Mouse (Mus musculus): ENCODE results near the gene Capn7. TPM values are rescaled to one million over a fixed set of nuclear protein-coding genes. Genes with fewer than 3 reads are reported as not detected.

The Capn7 gene
- polyA plus RNA-seq, 1 experiment: 14.8 TPM

DNA sequence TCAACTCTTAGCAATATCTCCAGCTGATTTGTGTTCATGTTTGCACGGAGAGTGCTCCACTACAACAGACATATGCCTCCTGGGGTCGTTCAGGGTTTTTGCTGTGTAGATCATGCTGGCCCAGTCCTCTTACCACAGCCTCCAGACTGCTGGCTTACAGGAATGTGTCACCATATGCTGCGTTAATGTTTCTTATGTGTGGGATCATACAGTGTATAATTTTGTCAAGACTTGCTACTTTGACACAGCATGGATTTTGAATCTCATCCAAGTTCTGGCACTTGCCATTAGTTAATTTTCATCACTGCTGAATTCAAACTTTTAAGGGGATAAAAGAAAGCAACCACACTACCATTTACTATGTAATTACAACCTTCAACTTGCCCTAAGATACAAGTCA, 673 bp upstream of the Capn7 start:
- H3K27ac ChIP-seq (ENCODE audit: control insufficient read depth, insufficient read depth, low read depth, low read length, poor library complexity): no peak overlapping the region
- no peak overlapping the region for H3K4me3 ChIP-seq (replicated peaks; ENCODE audit: control insufficient read depth, low read depth, low read length)
- TF ChIP-seq POLR2A (IDR thresholded peaks at IDR 0.05; ENCODE audit: borderline replicate concordance, control insufficient read depth, low read depth, low read length) (no peak), CTCF (IDR thresholded peaks at IDR 0.05; ENCODE audit: control insufficient read depth, insufficient read depth, low read length) (no peak)

DNA sequence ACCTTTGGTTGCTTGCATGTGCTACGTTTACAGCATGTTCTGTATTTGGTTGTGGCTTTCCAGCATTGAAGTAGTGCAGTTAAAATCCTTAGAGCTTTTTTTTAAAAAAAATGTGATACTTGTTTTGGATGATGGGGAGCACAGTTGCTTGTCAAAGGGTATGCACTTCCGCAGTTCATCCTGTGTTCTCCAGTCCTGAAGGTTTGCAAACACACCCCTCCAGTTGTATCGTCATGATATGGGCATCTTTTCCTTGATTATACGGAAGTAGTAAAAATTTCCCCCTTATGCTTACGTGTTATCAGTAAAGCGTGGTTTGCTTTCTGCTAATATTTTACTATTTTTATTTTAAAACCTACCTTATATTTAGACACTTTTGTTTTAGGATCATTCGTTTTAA, 968 bp downstream of the Capn7 start:
- Histone ChIP-seq H3K4me3 (replicated peaks; ENCODE audit: control insufficient read depth, low read depth, low read length) (peak overlapping the region; percentile 92), H3K4me1 (ENCODE audit: control insufficient read depth, insufficient read depth, low read length) (no peaks in the 10 kb centered on the region; the same call in 1 of the 2 replicates), H3K27ac (ENCODE audit: control insufficient read depth, insufficient read depth, low read depth, low read length, poor library complexity) (no peak overlapping the region)
- TF ChIP-seq POLR2A (IDR thresholded peaks at IDR 0.05; ENCODE audit: borderline replicate concordance, control insufficient read depth, low read depth, low read length): no peak
- 1% methylated on average over 7 of the region's 7 CpGs for WGBS

More for the DNA sequence above, 673 bp upstream of the Capn7 start:
- WGBS: 46% methylated on average over 3 of the region's 3 CpGs
- H3K4me1 ChIP-seq (ENCODE audit: control insufficient read depth, insufficient read depth, low read length): no peaks in the 10 kb centered on the region; the same call in 1 of the 2 replicates

DNA sequence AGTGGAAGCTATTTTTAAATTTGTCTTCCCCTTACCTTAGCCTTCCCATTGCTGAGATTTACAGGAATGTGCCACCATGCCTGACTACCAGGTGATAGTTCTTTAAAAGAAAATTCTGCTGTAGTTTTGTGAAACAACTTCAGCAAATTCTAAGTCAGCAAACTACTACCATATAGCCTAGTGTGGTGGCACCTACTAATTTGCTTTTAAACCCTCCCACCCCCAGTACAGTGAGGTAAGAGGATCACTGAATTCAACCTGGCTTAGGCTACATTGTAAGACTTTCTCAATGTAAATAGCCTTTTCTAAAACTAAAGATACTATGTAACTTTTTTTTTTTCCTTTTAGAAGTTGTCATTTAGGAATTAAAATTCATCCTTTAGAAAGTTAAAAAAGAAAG, 1.5 kb downstream of the Capn7 start:
- no peak overlapping the region for H3K27ac ChIP-seq (ENCODE audit: control insufficient read depth, insufficient read depth, low read depth, low read length, poor library complexity)
- H3K4me1 ChIP-seq (ENCODE audit: control insufficient read depth, insufficient read depth, low read length): no peaks in the 10 kb centered on the region; the same call in 1 of the 2 replicates
- TF ChIP-seq CTCF (IDR thresholded peaks at IDR 0.05; ENCODE audit: control insufficient read depth, insufficient read depth, low read length) (no peak), POLR2A (IDR thresholded peaks at IDR 0.05; ENCODE audit: borderline replicate concordance, control insufficient read depth, low read depth, low read length) (no peak)
- peak overlapping the region; percentile 54 for H3K4me3 ChIP-seq (replicated peaks; ENCODE audit: control insufficient read depth, low read depth, low read length)

DNA sequence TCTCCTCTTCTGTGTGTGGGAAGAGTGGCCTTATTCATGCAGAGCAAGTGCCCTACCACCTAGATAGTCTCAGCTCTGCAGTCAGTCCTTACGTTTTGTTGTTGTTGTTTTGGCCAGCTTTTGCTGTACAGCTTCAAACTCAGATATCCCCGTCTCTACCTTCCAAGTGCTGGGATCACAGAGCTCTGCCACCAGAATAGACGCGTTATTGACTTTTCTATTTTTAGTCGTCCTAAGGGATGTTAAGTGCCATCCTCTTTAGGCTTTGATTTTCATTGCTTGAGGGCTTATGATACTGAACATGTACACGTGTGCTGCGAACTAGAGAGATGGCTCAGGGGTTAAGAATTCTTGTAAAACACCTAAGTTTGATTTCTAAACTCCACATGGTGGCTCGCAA, 6.8 kb downstream of the Capn7 start:
- Histone ChIP-seq H3K27ac (ENCODE audit: control insufficient read depth, insufficient read depth, low read depth, low read length, poor library complexity) (no peak overlapping the region), H3K4me3 (replicated peaks; ENCODE audit: control insufficient read depth, low read depth, low read length) (no peak overlapping the region), H3K4me1 (ENCODE audit: control insufficient read depth, insufficient read depth, low read length) (no peaks in the 10 kb centered on the region; the same call in 1 of the 2 replicates)
- TF ChIP-seq POLR2A (IDR thresholded peaks at IDR 0.05; ENCODE audit: borderline replicate concordance, control insufficient read depth, low read depth, low read length) (no peak), CTCF (IDR thresholded peaks at IDR 0.05; ENCODE audit: control insufficient read depth, insufficient read depth, low read length) (no peak)
- 91% methylated on average over 8 of the region's 8 CpGs for WGBS

DNA sequence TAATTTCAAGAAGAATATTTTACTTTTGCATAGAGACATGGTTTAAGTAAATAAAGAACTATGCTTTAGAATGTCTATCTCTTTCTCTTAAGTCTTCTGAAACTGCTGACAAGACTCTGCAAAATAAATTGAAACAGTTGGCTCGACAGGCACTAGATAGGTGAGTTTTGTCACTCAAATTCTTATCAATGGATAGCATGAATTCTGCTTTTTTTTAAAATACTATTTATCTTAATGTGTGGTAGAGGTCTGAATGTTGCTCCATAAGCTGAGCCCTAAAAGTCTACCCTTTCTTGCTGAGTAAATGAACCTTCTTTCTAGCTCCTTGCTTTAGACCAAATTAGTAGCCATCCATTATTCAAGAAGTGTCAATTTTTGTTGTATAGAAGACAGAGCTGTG, 8.9 kb downstream of the Capn7 start:
- Histone ChIP-seq H3K4me3 (replicated peaks; ENCODE audit: control insufficient read depth, low read depth, low read length) (no peak overlapping the region), H3K27ac (ENCODE audit: control insufficient read depth, insufficient read depth, low read depth, low read length, poor library complexity) (no peak overlapping the region), H3K4me1 (ENCODE audit: control insufficient read depth, insufficient read depth, low read length) (no peaks in the 10 kb centered on the region; the same call in 1 of the 2 replicates)
- 69% methylated on average over 1 of the region's 1 CpGs for WGBS
- TF ChIP-seq CTCF (IDR thresholded peaks at IDR 0.05; ENCODE audit: control insufficient read depth, insufficient read depth, low read length) (no peak), POLR2A (IDR thresholded peaks at IDR 0.05; ENCODE audit: borderline replicate concordance, control insufficient read depth, low read depth, low read length) (no peak)

DNA sequence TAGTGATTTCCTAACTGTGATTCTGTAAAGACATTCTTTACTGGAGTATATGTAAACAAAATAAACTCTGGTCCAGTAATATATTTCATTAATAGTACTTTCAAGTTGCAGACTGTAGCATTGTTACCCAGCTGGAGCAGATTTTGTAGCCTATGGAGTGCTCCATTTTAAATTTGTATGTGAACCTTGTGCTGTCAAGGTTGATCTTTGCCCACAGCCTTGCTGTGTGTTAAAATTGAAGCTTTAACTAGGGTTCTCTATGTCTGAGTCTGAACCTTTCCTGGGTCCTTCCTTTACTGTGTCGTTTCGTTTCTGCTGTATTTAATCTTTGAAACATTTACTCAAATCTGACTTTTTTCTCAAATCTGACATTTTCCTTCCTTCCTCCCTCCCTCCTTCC, 25.8 kb downstream of the Capn7 start:
- 87% methylated on average over 2 of the region's 2 CpGs for WGBS
- H3K4me3 ChIP-seq (replicated peaks; ENCODE audit: control insufficient read depth, low read depth, low read length): no peak overlapping the region
- no peak overlapping the region for H3K27ac ChIP-seq (ENCODE audit: control insufficient read depth, insufficient read depth, low read depth, low read length, poor library complexity)
- TF ChIP-seq POLR2A (IDR thresholded peaks at IDR 0.05; ENCODE audit: borderline replicate concordance, control insufficient read depth, low read depth, low read length) (no peak), CTCF (IDR thresholded peaks at IDR 0.05; ENCODE audit: control insufficient read depth, insufficient read depth, low read length) (no peak)
- no peaks in the 10 kb centered on the region for H3K4me1 ChIP-seq (ENCODE audit: control insufficient read depth, insufficient read depth, low read length)

DNA sequence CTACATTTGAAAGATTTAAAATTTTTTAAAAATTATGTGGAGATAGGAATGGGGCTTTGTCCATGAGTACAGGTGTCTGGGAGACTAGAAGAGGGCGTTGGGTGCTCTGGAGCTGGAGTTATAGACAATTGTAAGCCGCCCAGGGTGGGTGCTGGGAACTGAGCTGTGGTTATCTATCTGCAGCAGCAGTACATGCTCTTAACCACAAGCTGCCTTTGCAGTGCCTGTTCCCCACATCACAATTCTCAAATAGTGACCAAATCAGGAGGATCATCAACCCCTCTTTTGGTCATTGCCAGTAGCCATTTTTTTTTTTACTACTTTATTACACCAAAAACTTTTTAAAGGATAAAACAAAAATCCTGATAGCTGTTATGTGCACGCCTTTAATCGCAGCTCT, 28.2 kb downstream of the Capn7 start:
- WGBS: 75% methylated on average over 4 of the region's 4 CpGs
- Histone ChIP-seq H3K4me1 (ENCODE audit: control insufficient read depth, insufficient read depth, low read length) (no peaks in the 10 kb centered on the region), H3K4me3 (replicated peaks; ENCODE audit: control insufficient read depth, low read depth, low read length) (no peak overlapping the region), H3K27ac (ENCODE audit: control insufficient read depth, insufficient read depth, low read depth, low read length, poor library complexity) (no peak overlapping the region)
- no peak for TF ChIP-seq POLR2A (IDR thresholded peaks at IDR 0.05; ENCODE audit: borderline replicate concordance, control insufficient read depth, low read depth, low read length)
- TF ChIP-seq CTCF (IDR thresholded peaks at IDR 0.05; ENCODE audit: control insufficient read depth, insufficient read depth, low read length): no peak

DNA sequence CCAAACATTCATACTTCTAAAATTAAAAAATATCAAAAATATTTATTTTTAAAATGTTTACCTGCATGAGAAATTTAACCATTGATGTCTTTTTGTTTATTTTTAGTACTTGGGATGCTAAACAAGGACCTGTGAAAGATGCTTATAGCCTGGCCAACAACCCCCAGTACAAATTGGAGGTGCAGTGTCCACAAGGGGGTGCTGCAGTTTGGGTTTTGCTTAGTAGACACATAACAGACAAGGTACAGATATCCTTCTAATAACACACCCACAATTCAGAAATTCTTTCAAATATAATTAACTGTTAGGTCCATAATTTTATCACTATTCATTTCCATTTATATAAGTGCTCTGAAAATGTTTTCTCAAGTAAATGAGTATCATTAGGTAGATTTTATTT, 28.9 kb downstream of the Capn7 start:
- H3K4me3 ChIP-seq (replicated peaks; ENCODE audit: control insufficient read depth, low read depth, low read length): no peak overlapping the region
- no peaks in the 10 kb centered on the region for H3K4me1 ChIP-seq (ENCODE audit: control insufficient read depth, insufficient read depth, low read length)
- TF ChIP-seq POLR2A (IDR thresholded peaks at IDR 0.05; ENCODE audit: borderline replicate concordance, control insufficient read depth, low read depth, low read length) (no peak), CTCF (IDR thresholded peaks at IDR 0.05; ENCODE audit: control insufficient read depth, insufficient read depth, low read length) (peak; percentile 50)
- no peak overlapping the region for H3K27ac ChIP-seq (ENCODE audit: control insufficient read depth, insufficient read depth, low read depth, low read length, poor library complexity)

DNA sequence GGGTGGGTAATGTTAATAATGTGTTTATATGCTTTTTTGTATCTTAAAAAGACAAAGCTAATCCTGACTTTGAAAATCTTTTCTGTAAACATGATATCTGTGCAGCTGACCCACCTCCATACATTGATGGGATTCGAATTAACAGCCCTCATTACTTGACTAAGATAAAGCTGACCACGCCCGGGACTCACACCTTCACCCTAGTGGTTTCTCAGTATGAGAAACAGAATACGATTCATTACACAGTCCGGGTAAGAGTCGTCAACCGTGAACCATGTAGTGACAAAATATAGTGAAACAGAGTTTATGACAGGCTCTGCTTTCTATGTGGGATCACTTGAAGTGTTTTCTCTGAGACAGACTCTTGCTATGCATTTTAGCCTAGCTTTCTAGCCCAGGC, 31.5 kb downstream of the Capn7 start:
- H3K27ac ChIP-seq (ENCODE audit: control insufficient read depth, insufficient read depth, low read depth, low read length, poor library complexity): no peak overlapping the region
- WGBS: 79% methylated on average over 7 of the region's 7 CpGs
- no peak overlapping the region for H3K4me3 ChIP-seq (replicated peaks; ENCODE audit: control insufficient read depth, low read depth, low read length)
- no peak for TF ChIP-seq CTCF (IDR thresholded peaks at IDR 0.05; ENCODE audit: control insufficient read depth, insufficient read depth, low read length)
- no peak for TF ChIP-seq POLR2A (IDR thresholded peaks at IDR 0.05; ENCODE audit: borderline replicate concordance, control insufficient read depth, low read depth, low read length)
- H3K4me1 ChIP-seq (ENCODE audit: control insufficient read depth, insufficient read depth, low read length): no peaks in the 10 kb centered on the region
